Mouse (Mus musculus): ENCODE results near the gene Sh3bp1.
A peak's percentile ranks its signal among the peaks of the same experiment; 100 is the strongest.

Gene Sh3bp1

DNA sequence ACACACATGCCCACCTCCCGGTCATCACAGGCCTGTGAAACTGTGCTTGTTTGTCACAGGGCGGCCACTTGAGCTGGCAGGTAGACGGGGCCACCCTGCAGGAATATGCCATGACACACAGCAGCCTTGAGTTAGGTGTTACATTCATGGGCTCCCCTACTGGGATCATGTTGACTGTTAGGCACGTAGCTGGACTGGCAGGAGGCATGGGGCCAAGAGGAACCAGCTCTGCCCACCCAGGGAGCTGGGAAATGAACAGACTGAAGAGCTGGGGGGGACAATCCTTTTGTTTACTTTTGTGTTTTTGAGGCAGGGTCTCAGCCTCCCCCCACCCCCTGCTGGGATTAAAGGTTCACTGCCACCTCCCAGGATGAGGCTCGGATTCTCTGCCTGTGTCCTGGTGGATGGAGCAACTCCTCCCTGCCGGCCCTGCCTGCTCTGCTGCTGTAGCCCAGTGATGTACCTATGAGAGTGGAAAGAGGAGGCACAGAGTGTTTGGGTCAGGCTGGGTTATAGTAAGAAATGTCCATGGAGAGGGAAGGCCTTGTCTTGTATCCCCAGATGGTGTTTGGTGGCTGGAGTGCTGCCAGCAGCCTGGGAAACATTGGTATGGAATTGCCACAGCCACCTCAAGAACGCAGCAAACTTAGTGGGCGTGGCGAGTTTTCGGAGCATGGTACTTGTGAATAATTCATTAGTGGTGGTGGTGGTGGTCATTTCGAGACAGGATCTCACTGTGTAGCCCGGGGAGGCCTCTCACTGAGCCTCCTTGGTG is 16.7 kb downstream of the Sh3bp1 start:
- no peak for DNase-seq

DNA sequence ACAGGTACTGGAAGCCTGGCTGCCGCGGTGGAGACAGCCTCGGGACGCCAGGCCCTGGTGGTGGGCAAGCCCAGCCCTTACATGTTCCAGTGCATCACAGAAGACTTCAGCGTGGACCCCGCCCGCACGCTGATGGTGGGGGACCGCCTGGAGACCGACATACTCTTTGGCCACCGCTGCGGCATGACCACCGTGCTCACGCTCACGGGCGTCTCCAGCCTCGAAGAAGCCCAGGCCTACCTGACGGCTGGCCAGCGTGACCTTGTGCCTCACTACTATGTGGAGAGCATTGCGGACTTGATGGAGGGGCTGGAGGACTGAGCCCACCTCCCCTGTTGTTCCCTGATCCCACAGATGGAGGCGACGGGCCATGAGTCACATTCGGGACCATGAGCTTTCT is 18.6 kb downstream of the Sh3bp1 start:
- no peak for DNase-seq

DNA sequence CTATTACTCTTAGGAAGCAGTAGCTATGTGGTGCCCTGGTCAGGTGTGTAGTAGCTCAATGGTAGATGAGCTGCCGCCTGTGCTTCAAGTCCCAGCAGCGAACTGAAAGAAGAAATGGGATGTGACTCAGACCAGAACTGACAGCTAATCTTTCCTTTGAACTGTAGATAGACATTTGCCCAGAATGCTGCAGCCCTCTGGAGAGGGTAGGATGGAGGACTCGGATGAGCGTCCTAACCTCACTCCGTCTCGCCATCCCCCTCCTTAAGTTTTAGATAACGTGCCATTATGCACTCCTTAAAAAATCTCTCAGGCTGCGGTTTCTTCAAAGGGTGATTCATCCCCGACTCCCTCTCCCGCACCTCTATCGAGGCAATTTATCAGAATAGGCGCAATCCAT is 20.3 kb downstream of the Sh3bp1 start:
- no peak for DNase-seq

DNA sequence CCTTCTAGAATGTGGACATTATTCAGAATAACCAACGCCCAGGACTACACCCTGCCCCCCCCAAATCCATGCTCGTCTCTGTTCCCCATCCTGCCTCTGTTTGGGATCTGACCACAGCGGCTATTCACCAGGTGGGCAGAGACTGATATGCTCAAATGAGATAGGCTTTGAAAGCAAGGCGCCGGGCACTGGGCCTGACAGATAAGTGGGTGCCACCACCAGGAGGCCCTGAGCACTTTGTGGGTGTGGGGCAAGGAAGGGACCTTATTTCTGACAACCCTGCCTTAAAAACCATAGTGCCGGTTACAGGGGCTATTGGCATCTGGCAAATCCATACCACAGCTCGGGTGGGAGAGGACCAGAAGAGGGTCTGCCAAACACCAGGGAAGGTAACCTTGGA is 23.1 kb downstream of the Sh3bp1 start:
- DNase-seq: no peak

DNA sequence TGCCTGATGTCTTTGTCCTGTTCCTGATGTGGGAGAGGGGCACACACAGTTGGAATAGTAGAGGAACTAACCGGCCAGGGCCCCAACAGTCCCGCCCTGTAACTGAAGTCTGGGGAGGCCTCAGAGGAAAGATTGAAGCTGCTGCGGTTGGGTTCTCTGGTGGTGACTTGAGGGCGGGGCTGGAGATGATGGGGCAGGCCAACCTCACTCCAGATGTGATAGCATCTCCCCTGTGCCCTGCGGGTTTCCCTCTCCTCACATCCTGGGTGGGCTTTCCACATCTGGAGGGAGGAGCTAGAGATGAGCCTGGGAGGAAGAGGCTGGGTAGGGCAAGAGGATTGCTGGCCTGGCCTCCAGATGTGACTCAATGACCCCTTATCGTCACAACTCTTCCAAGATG is 24.0 kb downstream of the Sh3bp1 start:
- DNase-seq: peak; percentile 38

DNA sequence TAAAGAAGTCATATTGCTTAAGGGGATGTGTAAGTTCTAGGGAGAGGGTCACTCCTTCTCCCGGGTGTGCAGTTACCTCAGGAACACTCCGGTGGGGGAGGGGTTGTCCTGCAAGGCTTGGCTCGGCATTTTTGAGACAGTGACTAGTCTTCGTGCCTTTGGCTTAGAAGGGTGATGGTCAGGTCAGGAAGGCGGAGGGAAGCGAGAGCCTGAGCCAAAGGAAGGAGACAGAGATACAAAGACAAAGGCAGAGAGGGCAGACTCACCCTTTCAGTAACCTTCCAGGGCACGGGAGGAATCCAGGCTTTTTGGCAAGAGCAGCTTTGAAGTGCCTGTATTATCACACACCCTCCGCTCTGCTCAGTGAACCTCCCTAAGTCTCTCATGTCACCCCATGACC is 25.6 kb downstream of the Sh3bp1 start:
- DNase-seq: peak; percentile 31

DNA sequence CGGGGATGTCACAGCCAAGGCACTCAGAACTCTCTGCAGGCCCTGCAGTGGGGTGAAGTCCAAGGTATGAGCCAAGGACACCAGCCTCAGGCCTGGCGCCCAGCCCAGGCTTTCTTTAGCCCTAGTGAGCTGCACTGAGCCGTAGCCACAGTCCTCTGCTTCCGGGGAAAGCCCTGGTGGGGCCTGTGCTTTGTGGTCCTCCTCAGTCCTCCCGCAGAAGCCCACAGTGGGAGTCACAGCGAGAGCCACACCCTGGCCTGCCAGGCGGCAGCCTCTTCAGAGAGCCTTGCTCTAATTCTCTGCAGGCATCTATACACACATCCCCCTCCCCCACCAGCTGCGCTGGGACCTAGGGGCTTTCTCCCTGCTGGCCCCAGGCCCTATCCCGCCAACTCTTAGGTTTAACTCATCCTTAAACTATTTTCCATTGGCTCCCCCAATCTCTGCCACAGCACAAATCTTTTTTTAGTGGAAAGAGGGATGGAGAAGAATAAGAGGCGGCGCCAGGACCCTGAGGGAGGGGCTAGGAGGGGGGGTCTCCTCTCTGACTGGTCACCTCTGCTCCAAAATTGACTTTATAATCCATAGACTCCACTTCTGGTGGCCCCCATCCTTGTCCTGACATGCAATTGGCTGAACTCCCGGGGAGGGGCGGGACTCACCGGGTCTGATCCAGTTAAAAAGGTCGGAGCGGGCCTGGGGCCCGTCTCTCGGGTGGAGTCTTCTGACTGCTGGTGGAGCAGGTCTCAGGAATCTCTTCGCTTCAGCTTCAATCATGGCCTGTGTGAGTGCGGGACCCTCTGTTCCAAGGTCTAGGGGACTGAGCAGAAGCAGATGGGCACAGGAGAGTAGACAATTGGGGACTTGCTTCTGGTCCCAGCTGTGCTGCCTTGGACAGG is 26.7 kb downstream of the Sh3bp1 start, which contains the start of gene Lgals1:
Lgals1 (plus strand) TSS at position 705 of the 899 bp plus-strand sequence.
- peak; percentile 89 for DNase-seq

DNA sequence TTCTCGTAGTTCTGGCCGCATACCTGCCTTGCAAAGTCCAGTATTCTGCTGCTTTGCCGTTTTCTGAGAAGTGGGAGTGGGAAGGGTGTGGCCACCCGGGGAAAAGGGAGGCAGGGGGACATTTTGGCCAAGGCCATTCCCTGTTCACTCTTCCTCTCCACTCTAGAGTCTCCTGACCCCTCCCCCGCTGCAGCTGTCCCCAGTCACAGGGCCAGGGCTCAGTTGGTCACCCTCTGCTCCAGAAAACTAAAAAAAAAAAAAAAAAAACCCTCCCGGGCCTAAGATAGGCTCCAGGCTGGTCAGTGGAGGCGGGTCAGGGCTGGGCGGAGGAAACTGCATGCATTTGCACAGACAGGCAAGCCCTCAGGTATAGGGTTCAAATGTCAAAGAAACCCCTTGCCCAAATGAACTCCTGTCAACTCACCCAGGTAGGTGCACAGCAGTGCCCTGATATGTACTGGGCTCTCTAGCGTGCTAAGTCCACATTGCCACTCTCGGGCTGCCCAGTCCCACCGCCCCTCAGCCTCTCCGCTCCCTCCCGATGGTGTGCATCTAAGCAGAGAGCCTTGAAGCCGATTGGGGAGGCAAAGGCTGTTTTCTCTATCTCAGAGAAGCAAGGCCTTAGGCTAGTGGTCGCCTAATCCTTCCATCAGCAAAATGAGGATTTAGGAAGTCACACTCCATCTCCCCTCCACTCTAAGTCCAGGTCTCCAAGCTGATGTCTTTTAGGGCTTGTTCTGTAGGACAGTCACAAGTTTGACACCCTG is 27.6 kb downstream of the Sh3bp1 start:
- no peak for DNase-seq

DNA sequence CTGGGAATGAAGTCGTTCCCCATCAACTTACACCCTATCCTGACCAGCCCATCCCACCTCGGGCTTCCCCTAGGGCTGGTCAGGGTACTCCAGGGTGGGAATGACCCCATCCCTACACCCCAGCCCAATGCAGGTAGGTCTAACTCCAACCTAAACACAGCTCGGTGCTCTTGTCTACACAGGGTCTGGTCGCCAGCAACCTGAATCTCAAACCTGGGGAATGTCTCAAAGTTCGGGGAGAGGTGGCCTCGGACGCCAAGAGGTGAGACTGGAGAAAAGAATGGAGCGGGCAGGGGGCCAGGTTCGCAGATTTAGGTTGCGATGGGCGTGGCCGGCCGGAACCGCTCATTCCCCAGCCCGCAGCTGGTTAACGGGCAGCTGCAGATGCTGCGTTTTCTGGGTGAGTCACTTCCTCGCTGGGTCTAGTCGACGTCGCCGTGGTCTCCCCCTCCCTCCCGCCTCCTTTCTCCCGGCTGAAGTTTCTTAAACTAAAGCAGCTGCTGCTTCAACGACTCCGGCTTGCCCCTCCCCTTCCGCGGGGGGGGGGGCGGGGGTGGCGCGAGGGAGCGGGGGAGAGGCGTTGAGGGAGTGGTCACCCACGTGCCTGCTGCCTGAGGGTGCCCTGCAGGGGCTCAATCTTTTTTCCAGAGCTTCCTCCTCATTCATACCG is 28.4 kb downstream of the Sh3bp1 start:
- DNase-seq: peak; percentile 88

DNA sequence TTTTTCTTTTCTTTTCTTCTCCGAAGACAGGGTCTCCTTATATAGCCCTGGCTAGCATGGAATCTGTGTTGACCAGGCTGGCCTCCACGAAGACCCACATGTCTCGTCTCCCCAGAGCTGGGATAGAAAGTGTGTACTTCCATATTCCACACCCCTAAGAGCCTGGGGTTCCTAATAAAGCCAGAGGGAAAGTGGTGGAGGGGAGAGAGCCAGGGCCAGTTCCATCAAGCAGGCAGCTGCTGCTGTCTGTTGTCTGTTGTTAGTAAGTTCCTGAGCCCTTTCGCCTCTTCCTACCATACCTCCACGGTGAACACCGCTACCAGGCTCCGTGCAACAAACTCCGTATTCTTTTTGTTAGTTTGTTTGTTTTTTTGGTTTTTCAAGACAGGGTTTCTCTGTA is 29.0 kb downstream of the Sh3bp1 start:
- peak; percentile 31 for DNase-seq

DNA sequence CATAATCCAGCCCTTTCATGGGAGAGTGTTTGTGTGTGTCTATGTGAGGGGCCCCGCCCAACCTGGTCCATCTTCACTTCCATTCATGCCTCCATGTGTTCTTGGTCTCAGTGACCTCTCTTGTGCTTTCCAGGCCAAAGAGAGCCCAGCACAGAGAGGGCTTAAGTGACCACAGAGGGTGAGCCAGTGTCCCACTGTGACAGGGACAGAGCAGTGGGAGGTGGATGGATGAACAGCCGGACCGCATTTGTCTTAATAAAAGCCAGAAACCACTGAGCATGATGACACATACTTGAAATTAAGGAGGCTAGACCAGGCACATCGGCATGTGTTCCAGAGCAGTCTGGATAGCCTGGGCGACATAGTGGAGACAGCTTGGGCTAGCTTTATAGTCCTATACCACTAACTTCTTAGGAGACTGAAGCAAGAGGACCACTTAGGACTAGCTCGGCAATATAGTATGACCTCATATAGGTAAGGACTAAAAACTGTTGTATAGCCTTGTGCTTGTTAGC is 30.7 kb downstream of the Sh3bp1 start:
- no peak for DNase-seq

DNA sequence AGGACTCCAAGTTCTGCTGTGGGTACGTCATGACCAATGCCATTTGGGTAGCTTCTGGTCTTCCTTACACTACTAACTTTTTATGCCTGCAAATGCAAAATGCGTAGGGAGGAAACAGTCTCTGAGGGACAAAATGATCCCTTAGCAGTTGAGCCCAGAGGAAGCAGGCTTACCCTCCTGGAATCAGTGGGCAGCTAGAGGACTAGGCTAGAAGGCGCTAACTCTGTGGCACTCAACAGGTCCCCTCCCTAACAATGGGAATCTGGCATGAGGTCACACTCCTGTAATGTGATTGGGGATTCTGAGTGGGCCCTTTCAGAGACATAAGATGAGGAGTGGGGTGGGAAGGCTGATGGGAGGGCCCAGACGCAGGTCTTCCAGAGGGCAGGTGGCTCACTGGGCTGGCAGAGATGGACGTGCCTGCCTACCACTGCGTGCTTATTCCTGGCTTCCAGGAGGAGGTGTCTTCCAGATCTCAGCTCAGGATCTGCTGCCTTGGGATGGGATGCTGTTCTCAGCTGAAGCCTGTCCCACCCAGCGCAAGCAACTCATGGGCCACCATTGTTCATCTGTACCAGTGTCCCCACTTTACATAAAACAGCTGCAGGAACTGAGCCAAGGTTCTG is 31.3 kb downstream of the Sh3bp1 start:
- no peak for DNase-seq

DNA sequence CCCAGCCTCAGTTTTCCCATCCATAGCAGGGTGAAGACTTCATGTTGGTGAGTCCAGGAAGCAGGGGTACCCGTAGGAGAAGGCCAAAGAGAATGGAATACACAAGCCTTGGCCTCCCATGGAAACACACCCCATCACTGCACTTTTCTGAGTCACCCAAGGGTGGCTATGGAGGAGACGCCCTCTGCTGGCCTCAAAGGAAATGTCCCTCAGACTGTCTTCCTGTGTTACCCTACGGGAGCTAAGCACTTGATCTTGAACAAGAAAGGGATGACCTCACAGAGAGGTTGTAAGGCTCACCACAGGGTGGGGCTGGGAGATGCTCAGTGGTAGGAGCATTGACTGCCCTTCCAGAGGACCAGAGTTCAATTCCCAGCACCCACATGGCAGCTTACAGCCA is 32.0 kb downstream of the Sh3bp1 start:
- DNase-seq: peak; percentile 39

DNA sequence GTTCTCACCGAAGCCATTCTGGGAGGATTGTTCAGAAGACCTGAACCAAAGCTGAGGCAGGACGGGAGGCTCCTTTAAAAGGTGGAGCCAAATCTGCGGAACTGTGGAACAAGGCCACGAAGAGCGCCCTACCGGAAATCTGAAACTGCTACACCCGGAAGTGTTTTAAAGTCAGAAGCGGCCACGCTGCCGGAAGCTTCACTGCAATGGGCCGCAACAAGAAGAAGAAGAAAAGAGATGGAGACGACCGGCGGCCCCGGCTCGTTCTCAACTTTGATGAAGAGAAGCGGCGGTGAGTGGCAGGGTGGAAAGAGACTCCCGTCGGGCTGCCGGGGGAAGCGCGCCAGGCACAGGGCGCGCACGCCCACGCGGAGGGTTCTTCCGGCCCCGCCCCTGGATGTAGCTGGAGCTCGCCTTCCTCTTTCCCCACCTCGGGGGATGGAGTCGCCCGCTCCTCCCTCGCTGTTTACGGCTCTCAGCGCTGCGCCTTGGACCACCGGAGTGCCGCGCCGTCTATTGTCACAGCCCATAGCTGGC is 35.3 kb downstream of the Sh3bp1 start, which contains the start of gene Nol12:
Nol12 (plus strand) TSS at position 150 of the 537 bp plus-strand sequence.
- DNase-seq: peak; percentile 93

DNA sequence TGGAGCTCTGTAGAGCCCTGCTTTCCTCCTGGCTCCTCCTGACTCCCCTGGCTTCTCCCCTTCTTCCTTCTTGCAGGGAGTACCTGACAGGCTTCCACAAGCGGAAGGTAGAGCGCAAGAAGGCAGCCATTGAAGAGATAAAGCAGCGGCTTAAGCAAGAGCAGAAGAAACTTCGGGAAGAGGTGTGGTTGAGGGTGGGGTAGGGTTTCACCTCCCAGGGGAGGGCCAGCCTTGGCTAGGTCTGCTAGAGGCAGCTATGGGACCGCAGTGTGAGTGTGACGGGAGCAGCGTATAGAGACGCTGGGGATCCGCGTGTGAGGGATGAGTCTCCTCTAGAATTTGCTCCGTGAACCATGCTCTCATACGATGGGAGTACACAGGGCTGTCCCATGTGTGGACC is 36.8 kb downstream of the Sh3bp1 start:
- DNase-seq: no peak

DNA sequence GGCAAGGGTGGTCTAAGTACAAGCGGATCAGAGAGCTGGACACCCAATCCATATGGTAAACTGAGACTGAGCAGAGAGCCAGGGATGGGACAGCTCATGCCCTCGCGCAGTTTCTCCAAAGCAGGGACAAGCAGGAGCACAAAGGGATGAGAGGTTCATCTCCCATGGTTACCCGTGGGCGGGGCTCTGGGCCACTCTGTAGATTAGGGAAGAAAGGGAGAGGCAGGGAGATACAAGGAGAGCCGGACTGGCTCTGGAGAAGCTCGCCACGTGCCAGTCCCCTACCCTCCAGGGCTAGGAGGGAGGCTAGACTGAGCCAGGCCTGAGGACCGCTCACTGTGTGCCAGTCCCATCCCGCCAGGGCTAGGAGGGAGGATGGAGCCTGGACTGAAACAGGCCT is 37.7 kb downstream of the Sh3bp1 start:
- no peak for DNase-seq

DNA sequence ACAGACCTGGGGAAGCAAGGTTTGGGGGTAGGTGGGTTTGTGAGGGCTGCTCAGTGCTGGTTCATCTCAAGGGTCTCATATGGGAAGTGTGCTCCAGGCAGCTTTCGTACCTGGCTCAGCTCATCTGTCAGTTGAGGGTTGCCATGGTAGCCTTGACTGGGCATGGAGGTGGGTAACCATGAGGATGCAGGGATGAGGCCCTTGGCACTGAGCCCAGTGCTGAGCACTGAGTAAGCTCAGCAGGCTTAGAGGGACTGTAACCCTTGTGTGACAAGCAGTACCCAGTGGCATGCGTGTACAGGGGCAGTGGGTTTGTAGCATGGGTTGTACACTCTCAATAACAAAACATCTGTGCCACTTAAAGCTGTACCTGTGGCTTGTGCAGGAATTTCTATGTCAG is 38.4 kb downstream of the Sh3bp1 start:
- no peak for DNase-seq

DNA sequence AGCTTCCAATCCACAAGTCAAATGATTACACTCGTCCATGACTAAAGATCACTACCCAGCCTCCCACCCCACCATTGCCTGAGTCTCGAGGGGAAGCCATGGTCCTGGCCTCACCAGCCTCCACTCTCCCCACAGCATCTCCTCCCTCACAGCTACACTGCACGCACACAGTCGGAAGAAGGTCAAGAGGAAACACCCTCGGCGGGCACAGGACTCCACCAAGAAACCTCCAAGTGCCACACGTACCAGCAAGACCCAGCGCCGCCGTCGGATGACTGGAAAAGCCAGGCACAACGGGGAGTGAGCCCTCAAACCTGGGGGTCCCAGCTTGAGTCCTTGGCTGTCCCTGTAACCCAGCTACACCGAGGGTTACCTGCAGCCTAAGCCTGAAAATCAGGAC is 40.8 kb downstream of the Sh3bp1 start:
- DNase-seq: no peak

DNA sequence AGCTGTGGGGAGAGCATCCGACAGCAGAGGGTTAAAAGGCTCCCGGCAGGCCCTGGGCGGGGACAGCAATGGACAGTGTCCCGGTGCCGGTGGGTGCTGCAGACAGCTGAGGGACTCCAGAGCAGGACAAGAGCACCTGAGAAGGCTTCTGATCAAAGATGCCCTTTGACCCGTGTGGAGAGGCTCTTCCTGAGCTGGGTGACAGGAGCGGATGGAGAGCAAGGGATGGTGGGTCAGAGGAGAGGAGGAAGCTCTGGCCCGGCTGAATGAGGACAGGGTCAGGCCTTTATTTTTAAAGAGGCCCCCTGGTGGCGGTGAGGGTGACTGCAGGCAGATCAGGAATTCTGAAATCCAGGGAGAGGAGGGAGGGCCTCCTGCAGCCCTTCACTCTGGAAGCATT is 43.1 kb downstream of the Sh3bp1 start:
- DNase-seq: peak; percentile 89

DNA sequence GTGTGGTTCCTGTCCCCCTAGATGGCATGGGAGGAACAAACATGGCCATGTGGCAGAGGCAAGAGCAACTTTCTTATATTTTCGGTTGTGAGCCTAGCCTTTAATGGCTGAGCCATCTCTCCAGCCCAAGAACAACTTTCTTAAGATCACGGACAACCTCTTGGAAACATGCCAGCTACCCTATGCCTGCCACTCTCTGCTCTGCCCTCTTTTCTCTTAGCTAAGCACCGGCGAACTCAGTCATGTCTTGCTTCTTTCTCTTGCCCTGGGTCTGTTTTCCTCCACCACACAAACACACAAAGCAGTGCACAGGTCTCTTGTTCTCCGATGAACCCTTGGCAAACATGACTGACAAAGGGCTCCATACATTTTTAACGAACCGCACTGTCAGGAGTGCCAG is 46.7 kb downstream of the Sh3bp1 start:
- no peak for DNase-seq

DNA sequence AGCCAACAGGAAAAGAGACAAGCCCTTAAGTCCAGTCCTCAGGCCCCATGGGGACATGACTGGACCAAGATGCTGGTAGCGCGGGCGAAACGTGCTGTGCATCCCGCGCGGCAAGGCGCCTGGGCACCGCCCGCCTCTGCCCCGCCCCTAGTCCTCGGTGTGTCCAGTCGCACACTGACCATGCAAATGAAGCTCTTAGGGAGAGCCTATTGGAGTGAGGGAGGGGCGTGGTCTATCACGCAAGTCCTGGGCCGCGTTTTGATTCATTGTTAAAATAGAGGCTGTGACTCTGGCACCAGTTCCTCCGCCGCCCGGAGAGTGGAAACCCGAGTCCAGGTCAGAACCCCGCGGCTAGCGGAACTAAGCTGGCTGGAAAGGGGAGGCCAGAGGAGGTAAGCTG is 48.1 kb downstream of the Sh3bp1 start, which contains the start of gene Triobp:
Triobp (plus strand) TSS at position 68 of the 400 bp plus-strand sequence.
- DNase-seq: peak; percentile 99

Measured in embryo, embryonic 11 days (tissue).